Mouse (Mus musculus) urinary bladder, adult 2 months (tissue): Measurements from ENCODE around the gene Nsd2. TPM values are rescaled to one million over a fixed set of nuclear protein-coding genes. Genes with fewer than 3 reads are reported as not detected.

ENCODE experiments used
- DNase-seq: peaks from one replicate; pipeline ENCODE4 v3.0.0; 2022; ENCODE audit warnings: low spot score
- polyA plus RNA-seq: library from polyadenylated mRNA; depleted of rRNA; stranded (reverse); fragments of >200 nt; gene quantifications from 2 replicates; pipeline ENCODE4 v1.2.3, GENCODE M21; 2012; rRNA removed

Nsd2 gene
- polyA plus RNA-seq, result 10.1 and 12.8 TPM in 2 replicates

- peak; percentile 73 for DNase-seq
These were observed at the start of gene Nsd2 for GRCm38 (mm10) chr5:33819876-33820732. Nsd2 (plus strand) TSS chr5:33820725.

GRCm38 (mm10) chr5:33777195-33777594 is 43.3 kb upstream of the Nsd2 start:
- no peak for DNase-seq

GRCm38 (mm10) chr5:33781964-33782344 is 38.6 kb upstream of the Nsd2 start:
- DNase-seq, result peak; percentile 29

DNA sequence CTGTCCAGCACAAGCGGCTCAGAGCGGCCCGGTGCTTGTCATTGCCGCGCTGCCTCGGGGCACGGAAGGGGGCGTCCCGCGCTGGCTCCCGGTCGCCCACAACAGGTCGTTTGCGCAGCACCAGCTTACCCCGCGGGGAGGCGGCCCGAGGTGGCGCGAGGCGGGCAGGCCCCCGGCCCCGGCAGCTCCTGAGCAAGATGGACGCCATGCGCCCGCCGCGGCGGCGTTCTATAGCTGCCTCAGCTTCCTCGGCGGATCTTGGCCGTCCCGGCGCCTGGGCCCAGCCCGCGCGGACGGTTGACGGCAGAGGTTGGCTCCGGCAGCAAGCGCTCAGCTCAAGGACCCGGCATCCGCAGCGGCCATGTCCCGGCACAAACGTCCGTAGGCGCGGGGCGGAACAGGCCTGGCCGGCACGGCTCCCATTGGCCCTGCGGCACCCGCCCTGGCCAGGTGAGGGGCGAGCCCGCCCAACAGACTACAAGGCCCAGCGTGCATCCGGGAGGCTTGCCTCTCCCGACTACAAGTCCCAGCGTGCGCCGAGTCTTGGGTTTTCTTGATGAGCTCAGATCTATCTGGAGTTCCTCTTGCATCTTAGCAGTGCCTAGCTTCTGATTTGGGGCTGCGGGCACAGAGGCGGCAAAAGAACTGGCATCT is 38.1 kb upstream of the Nsd2 start, which contains the start of gene Letm1:
TSS of gene Letm1 (minus strand) at position 473 of the 654 bp plus-strand sequence.
- DNase-seq, result peak; percentile 90

DNA sequence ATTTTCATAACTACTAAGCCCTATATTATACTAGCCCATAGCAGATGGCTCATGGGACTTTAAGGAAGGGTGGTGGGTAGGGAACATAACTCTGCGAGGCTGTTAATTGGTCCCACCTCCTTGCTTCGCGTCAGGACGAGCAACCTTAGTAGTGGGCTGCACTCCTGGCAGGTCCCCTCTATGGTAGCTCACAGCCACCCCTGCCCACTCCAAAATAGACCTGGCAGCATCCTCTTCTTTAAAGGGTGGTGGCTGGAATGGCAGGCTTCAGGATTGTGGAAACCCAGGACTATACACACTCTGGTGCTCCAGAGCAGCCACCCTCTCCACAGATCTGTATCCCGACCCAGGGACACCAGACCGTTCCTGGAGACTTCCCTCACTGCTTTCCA is 37.5 kb upstream of the Nsd2 start:
- no peak for DNase-seq

GRCm38 (mm10) chr5:33791912-33792643 is 28.4 kb upstream of the Nsd2 start:
- DNase-seq, result no peak

DNA sequence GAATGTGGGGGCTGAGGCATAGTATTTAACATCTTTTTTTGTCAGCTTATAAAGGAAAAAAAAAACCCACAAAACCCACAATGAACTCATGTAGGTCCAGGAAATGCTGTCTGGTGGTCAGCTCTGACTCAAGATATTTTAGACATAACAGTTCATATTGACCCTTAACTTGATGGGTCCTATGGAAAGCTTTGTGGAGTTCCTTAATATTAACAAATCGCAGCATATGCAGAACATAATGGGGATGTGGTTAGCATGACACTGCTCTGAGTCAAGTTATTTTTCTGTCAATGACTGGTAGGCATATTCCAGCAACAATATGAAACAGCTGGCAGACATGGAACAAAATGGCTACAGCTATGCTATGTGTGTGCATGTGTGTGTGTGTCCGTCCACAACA is 17.2 kb upstream of the Nsd2 start:
- no peak for DNase-seq

DNA sequence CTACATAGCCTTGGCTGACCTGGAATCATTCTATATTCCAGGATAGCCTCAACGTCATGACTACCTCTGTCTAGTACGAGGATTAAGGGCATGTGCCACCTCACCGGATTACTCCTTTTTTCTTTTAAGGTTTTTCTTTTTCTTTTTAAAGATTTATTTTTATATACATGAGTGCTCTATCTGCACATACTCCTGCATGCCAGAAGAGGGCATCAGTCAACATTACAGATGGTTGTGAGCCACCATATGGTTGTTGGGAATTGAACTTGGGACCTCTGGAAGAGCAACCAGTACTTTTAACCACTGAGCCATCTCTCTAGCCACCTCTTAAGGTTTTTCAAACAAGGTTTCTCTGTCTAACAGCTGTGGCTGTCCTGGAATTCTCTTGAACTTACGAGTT is 9.0 kb upstream of the Nsd2 start:
- DNase-seq, result no peak

- DNase-seq, result no peak
These were observed 4.4 kb upstream of the Nsd2 start for GRCm38 (mm10) chr5:33816008-33816725.

GRCm38 (mm10) chr5:33818104-33818503 is 2.4 kb upstream of the Nsd2 start:
- DNase-seq, result no peak

DNA sequence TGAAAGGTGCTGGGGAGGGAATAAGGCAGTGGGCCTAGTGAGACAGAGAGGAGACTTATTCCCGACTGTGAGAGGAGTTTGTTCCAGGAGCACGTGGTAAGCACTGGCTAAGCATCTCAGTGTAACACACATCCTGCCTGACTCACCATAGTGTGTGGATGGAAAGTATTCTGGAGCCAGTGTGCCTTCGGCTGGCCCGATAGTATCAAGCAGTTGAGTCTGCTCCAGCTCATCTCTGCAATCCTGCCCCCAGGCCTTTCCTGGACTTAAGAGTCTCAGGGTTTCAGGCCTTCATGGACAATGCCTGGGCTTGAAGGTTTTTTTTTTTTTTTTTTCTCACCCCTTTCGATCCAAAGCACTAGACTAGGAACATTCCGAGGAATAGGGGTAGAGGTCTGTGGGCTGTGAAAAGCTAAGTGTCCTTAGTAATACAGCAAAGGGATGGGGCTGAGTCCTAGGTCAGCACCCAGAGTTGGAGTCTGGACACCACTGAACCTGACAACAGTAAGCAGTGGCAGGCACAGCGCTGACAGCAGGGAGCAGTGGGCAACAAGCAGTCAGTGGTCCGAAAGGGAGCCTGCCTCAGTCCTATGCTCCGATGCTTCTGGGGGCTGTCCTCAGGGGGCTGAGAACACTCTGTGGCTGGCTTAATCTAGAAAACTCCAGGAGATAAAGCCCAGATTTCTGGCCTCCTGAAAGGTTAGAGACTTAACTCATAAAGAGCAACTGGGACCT is 1.2 kb upstream of the Nsd2 start:
- DNase-seq, result peak; percentile 25

DNA sequence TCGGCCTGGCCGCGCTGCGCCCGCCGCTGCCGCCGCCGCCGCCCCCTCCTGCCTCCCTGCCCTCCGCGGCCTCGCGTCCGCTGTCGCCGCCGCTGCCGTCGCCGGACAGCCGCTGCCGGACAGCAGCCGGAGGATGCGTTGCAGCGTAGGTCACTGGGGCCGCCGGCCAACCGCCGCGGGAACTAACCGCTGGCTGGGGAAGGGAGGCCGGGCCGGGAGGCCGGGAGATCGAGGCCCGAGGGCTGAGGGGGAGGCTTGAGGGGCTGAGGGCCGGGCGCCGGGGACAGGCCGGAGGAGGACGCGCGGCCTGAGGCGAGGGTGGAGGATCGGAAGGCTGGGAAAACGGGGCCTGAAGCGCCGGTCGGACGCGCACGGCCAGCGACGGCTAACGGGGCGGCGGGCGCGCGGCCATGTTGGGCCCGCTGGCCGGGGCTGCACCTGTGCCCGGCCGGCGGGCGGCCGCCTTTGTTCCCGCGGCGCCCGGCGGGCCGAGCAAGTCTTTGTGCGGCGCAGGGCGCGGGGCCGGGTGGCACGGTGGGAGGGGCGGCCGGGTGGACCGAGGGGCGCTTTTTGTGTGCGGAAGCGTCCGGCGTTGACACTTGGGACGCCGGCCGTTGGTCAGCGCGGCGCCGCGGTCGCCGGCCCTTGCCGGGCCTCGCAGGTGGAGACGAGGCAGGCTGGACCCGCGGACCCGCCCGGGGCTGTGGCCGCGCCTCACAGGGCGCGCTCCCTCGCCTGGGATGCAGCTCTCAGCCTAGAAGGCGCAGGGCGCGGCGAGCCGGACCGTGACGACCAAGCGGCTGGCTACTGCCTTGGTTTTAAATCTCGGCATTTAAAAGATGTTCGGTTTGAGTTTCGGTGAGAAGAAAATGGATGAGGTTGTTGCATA is 452 bp downstream of the Nsd2 start:
- peak; percentile 73 for DNase-seq

DNA sequence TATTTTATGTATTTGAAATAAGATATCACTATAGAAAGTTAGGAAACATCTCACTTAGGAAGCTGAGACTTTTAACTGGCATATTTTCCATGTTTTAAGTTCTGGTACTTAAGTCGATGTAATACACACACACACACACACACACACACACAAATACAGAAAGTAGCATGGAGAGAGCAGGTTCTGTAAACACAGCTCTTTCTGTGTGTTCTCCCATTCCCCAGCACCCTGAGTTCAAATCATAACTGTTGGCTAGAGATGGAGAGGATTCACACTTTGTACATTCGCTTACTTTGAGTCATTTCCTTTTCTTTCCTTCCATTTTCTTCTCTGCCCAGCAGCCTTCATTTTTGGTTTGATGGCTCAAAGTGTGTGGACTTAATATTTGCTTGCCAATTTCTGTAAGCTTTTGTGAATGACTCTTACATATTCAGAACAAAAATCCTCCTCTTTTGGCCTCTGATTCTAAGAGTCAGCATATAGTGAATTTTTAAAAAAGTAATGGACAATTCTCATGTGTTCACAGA is 1.4 kb downstream of the Nsd2 start:
- DNase-seq, result no peak

- no peak for DNase-seq
These were observed 1.9 kb downstream of the Nsd2 start for GRCm38 (mm10) chr5:33822456-33822855.

DNA sequence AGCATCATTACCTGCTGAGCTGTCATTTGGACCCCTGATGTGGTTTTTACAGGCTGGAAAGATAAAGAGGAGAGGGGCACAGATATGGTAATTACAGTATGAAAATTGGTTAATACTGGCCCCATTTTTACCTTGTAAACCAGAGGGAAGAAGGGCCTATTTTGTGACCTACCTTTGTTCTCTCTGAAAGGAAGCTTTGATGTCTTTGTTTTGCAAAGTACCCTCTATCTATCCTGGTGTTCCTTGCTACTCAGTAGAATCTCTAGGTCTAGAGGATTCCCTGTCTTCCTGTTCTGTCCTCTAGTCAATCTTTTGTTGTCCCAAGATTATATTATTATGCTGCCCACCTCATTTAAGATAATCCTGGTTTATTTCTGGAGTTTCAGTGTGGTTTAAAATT is 5.5 kb downstream of the Nsd2 start:
- no peak for DNase-seq

DNA sequence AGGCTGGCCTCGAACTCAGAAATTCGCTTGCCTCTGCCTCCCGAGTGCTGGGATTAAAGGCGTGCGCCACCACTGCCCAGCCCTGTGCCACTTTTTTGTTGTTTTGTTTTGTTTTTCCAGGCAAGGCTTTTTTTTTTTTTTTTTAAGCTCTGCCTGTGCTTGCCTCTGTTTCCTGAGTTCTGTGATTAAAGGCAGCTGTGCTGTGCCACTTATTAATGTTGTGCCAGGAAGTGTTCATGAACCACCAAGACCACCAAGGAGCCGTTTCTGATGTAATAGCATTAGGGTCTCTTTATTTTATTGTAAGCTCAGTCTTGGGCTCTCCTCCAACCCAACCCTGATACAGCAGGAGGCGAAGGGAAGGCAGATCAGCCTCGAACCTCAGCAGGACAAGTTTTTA is 7.6 kb downstream of the Nsd2 start:
- no peak for DNase-seq

DNA sequence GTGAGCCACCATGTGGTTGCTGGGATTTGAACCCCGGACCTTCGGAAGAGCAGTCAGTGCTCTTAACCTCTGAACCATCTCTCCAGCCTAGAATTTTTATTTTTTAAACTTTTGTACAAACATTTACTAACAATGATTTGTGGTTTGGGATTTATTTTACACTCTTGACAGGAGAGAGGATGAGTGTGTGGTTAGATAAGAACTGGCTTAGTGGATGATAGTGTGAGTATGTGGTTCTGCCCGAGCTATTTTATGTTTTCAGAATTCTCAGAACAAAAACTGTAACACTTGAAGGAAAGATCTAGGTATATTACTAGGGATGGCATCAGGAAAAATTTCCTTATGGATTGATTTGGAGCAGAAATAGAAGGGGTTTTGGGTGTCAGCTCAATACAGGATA is 9.4 kb downstream of the Nsd2 start:
- no peak for DNase-seq

GRCm38 (mm10) chr5:33830832-33831231 is 10.3 kb downstream of the Nsd2 start:
- DNase-seq, result no peak

- DNase-seq, result no peak
These were observed 20.8 kb downstream of the Nsd2 start for GRCm38 (mm10) chr5:33841331-33841730.

DNA sequence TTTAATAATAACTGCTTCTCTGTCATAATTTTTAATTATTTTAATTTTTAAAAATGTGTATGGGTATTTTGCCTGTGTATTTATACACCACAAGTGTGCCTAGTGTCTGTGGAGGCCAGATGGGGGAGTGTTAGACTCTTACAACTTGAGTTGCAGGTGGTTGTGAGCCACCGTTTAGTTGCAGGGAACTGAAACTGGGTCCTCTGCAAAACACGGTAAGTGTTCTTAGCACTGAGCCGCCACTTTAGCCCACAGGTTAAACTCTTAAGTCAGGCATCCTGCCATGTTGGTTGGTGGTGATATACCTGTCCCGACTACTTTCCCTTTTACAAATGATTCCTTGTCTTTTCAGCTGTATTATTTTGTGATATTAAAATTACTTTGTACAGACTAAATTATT is 22.0 kb downstream of the Nsd2 start:
- no peak for DNase-seq
